Mouse (Mus musculus) kidney, adult 8-10 months (tissue): Measurements from ENCODE around the gene Ccdc170.
A peak's percentile ranks its signal among the peaks of the same experiment; 100 is the strongest.
"Not testable (repeated sequence)": the region's sequence is repeated elsewhere in the genome, so short reads cannot be mapped to it uniquely, and the experiment has no call there.

Source experiments
- DNase-seq, 2 experiments: peaks; one replicate each; pipeline ENCODE4 v3.0.0; 2022

Ccdc170 gene

GRCm38 (mm10) chr10:4600796-4601474 is 118.6 kb downstream of the Ccdc170 start:
- no peak for DNase-seq

DNA sequence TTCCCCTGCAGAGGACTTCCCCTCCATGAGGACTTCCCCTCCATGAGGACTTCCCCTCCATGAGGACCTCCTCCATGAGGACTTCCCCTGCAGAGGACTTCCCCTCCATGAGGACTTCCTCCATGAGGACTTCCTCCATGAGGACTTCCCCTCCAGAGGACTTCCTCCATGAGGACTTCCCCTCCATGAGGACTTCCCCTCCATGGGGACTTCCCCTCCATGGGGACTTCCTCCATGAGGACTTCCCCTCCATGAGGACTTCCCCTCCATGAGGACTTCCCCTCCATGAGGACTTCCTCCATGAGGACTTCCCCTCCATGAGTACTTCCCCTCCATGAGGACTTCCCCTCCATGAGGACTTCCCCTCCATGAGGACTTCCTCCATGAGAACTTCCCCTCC is 119.3 kb downstream of the Ccdc170 start:
- not testable (repeated sequence) for DNase-seq

GRCm38 (mm10) chr10:4602466-4602865 is 120.2 kb downstream of the Ccdc170 start:
- DNase-seq = no peak

DNA sequence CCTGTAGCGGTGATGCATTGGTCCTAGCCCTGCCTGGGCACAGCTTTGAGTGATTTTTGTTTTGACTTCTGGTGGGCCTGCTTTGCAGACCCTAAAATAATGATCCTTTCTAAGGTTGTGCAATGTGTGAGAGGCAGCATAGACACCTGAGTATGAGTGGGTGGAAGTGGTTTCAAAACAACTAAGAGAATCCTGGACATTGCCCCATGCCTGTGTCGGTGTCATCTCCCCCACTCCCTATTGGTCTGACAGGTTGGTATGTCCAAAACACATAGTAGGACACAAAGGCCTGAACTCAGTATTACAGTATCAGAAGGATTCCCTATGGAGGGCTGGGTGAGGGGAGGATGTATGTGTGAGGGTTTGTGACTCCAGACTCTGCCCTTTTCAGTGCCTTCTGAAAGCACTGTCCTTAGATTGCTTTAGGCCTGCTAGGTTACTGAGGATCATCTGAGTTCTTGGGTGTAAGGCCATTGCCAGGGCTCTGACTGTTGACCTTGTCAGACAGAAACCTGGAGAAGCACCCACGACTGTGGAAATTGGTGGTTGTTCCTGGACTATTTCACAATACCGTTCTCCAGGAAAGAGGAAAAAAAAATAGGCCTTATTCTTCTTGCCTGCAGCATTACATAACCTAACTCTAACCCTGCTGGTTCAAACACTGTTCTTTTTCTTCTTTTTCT is 122.4 kb downstream of the Ccdc170 start:
- DNase-seq = no peak

DNA sequence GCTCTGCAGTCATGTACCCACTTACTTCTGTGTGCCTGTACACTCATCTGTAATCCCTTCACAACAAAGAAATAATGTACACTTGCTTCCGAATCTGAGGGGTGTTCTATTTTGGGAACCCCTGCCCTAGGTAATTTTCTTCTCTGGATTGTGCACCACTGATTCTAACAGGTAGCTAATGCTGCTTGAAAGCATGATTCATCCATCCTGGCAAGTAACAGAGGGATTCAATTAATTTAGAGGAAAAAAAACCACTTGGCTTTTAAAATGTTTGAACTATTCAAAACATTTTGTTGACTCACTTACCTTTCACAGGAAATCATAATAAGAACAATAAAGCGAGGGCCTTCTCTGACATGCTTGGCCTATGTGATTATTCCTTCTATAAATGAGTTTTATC is 127.9 kb downstream of the Ccdc170 start:
- no peak for DNase-seq

DNA sequence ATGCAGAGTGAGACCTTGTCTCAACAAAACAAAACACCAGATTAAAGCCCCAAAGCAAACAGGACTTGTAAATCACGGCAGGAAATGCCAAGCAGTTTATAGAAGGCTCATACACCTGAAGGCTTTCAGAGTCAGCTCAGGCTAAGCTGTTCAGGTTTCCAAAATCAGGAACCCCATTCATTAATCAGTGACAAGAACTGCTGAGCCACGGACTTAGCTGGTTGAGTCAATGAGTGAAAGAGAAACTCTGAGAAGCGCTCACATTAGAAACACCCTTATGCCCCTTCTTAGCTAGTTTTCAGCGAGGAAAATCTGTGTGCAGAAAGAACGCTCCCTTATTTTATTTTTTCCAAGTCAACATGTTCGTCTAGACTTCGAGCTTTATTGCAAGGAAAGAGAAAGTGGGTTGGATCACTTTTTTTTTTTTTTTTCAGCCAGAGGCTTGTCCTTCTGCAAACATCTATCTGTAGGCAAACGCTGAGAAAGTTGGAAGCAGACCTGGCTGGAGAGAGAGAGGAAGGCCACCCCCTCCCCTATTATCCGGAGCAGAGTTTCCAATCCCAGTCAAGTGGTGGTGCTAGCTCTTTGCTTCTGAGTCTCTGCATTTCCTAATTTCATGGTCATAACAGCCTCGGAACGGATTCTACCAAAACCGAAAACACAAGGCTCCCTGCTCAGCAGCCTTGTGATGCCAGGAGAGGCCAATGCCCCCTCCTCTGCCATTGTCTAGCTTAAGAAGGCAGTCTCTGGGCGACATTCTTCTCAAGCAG is 129.3 kb downstream of the Ccdc170 start, which contains the start of gene Esr1:
Gene Esr1 (plus strand): TSS at position 208 of the 770 bp plus-strand sequence.
- DNase-seq = peak; percentile 40 to 63
